Mouse (Mus musculus): Measurements from ENCODE around the gene Elmsan1. TPM values are rescaled to one million over a fixed set of nuclear protein-coding genes. Genes with fewer than 3 reads are reported as not detected.

The Elmsan1 gene
- polyA plus RNA-seq, 1 experiment from 2014 or later, result 13.4 TPM

- H3K9ac ChIP-seq (ENCODE audit: low read depth, low read length), result peak overlapping the region; percentile 76; the same call in 1 of the 2 replicates
Measured at GRCm38 (mm10) chr12:84178052-84178451, 40.6 kb downstream of the Elmsan1 start.

GRCm38 (mm10) chr12:84176886-84177765 is 41.6 kb downstream of the Elmsan1 start:
- H3K4me1 ChIP-seq (replicated peaks; ENCODE audit: control insufficient read depth, insufficient read depth, low read length), result peaks cover 83% of the 10 kb centered on the region
- peak overlapping the region; percentile 43 for H3K4me3 ChIP-seq (ENCODE audit: low read depth, low read length)
- H3K27me3 ChIP-seq (replicated peaks; ENCODE audit: control insufficient read depth, insufficient read depth, low read length), result no peaks in the 10 kb centered on the region
- no peaks in the 10 kb centered on the region for H3K9me3 ChIP-seq (ENCODE audit: control insufficient read depth, low read length)
- peaks cover 18% of the 10 kb centered on the region for H3K36me3 ChIP-seq (ENCODE audit: control insufficient read depth, insufficient read depth, low read length)
- 26% methylated on average over 6 of the region's 6 CpGs for WGBS
- peak overlapping the region; percentile 79 for H3K4me2 ChIP-seq
- DNase-seq (ENCODE audit: low spot score) (no peak), ATAC-seq (replicated peaks; ENCODE audit: low FRiP score) (no peak)
- peak overlapping the region; percentile 97 for H3K27ac ChIP-seq (ENCODE audit: low read depth, low read length)
- peak overlapping the region; percentile 76 for H3K9ac ChIP-seq (ENCODE audit: low read depth, low read length)

More at GRCm38 (mm10) chr12:84178052-84178451, 40.6 kb downstream of the Elmsan1 start:
- H3K9me3 ChIP-seq (ENCODE audit: control insufficient read depth, low read length), result no peaks in the 10 kb centered on the region
- H3K27ac ChIP-seq (ENCODE audit: low read depth, low read length), result peak overlapping the region; percentile 97; the same call in 1 of the 2 replicates
- peak overlapping the region; percentile 79; the same call in 1 of the 2 replicates for H3K4me2 ChIP-seq
- no peak overlapping the region for H3K4me3 ChIP-seq (ENCODE audit: low read depth, low read length)
- H3K36me3 ChIP-seq (ENCODE audit: control insufficient read depth, insufficient read depth, low read length), result peaks cover 11% of the 10 kb centered on the region
- DNase-seq (ENCODE audit: low spot score), result no peak
- peaks cover 87% of the 10 kb centered on the region for H3K4me1 ChIP-seq (replicated peaks; ENCODE audit: control insufficient read depth, insufficient read depth, low read length)
- no peak for ATAC-seq (replicated peaks; ENCODE audit: low FRiP score)
- H3K27me3 ChIP-seq (replicated peaks; ENCODE audit: control insufficient read depth, insufficient read depth, low read length), result no peaks in the 10 kb centered on the region
- 66% methylated on average over 1 of the region's 1 CpGs for WGBS

GRCm38 (mm10) chr12:84176126-84176769 is 42.4 kb downstream of the Elmsan1 start:
- WGBS, result 6% methylated on average over 13 of the region's 13 CpGs
- H3K27me3 ChIP-seq (replicated peaks; ENCODE audit: control insufficient read depth, insufficient read depth, low read length), result no peaks in the 10 kb centered on the region
- no peaks in the 10 kb centered on the region for H3K9me3 ChIP-seq (ENCODE audit: control insufficient read depth, low read length)
- peak overlapping the region; percentile 43 for H3K4me3 ChIP-seq (ENCODE audit: low read depth, low read length)
- peak overlapping the region; percentile 76 for H3K9ac ChIP-seq (ENCODE audit: low read depth, low read length)
- H3K27ac ChIP-seq (ENCODE audit: low read depth, low read length), result peak overlapping the region; percentile 97
- ATAC-seq (replicated peaks; ENCODE audit: low FRiP score) (peak; percentile 46), DNase-seq (ENCODE audit: low spot score) (no peak)
- peaks cover 24% of the 10 kb centered on the region for H3K36me3 ChIP-seq (ENCODE audit: control insufficient read depth, insufficient read depth, low read length)
- H3K4me1 ChIP-seq (replicated peaks; ENCODE audit: control insufficient read depth, insufficient read depth, low read length), result peaks cover 75% of the 10 kb centered on the region
- peak overlapping the region; percentile 79 for H3K4me2 ChIP-seq

- Histone ChIP-seq H3K36me3 (ENCODE audit: control insufficient read depth, insufficient read depth, low read length) (peaks cover 26% of the 10 kb centered on the region), H3K4me1 (replicated peaks; ENCODE audit: control insufficient read depth, insufficient read depth, low read length) (peaks cover 69% of the 10 kb centered on the region), H3K9ac (ENCODE audit: low read depth, low read length) (peak overlapping the region; percentile 76), H3K27ac (ENCODE audit: low read depth, low read length) (peak overlapping the region; percentile 97), H3K4me3 (ENCODE audit: low read depth, low read length) (peak overlapping the region; percentile 43), H3K27me3 (replicated peaks; ENCODE audit: control insufficient read depth, insufficient read depth, low read length) (no peaks in the 10 kb centered on the region), H3K9me3 (ENCODE audit: control insufficient read depth, low read length) (no peaks in the 10 kb centered on the region), H3K4me2 (peak overlapping the region; percentile 79)
- WGBS, result under 1% methylated on average over 19 of the region's 20 CpGs
- ATAC-seq (replicated peaks; ENCODE audit: low FRiP score) (peak; percentile 91), DNase-seq (ENCODE audit: low spot score) (peak; percentile 89)
Measured at GRCm38 (mm10) chr12:84175659-84176061, 43.0 kb downstream of the Elmsan1 start.

GRCm38 (mm10) chr12:84174871-84175270 is 43.8 kb downstream of the Elmsan1 start:
- peaks cover 61% of the 10 kb centered on the region for H3K4me1 ChIP-seq (replicated peaks; ENCODE audit: control insufficient read depth, insufficient read depth, low read length)
- H3K27me3 ChIP-seq (replicated peaks; ENCODE audit: control insufficient read depth, insufficient read depth, low read length), result no peaks in the 10 kb centered on the region
- no peak overlapping the region for H3K9ac ChIP-seq (ENCODE audit: low read depth, low read length)
- H3K4me3 ChIP-seq (ENCODE audit: low read depth, low read length), result no peak overlapping the region
- peaks cover 29% of the 10 kb centered on the region for H3K36me3 ChIP-seq (ENCODE audit: control insufficient read depth, insufficient read depth, low read length)
- H3K27ac ChIP-seq (ENCODE audit: low read depth, low read length), result peak overlapping the region; percentile 97
- H3K9me3 ChIP-seq (ENCODE audit: control insufficient read depth, low read length), result no peaks in the 10 kb centered on the region
- ATAC-seq (replicated peaks; ENCODE audit: low FRiP score) (no peak), DNase-seq (ENCODE audit: low spot score) (no peak)
- peak overlapping the region; percentile 79 for H3K4me2 ChIP-seq
- WGBS, result 50% methylated on average over 6 of the region's 6 CpGs

- no peak for DNase-seq (ENCODE audit: low spot score)
- H3K36me3 ChIP-seq (ENCODE audit: control insufficient read depth, insufficient read depth, low read length), result peaks cover 29% of the 10 kb centered on the region
- H3K4me2 ChIP-seq, result peak overlapping the region; percentile 79
- no peak overlapping the region for H3K9ac ChIP-seq (ENCODE audit: low read depth, low read length)
- H3K4me3 ChIP-seq (ENCODE audit: low read depth, low read length), result no peak overlapping the region
- H3K27me3 ChIP-seq (replicated peaks; ENCODE audit: control insufficient read depth, insufficient read depth, low read length), result no peaks in the 10 kb centered on the region
- peak overlapping the region; percentile 97 for H3K27ac ChIP-seq (ENCODE audit: low read depth, low read length)
- H3K9me3 ChIP-seq (ENCODE audit: control insufficient read depth, low read length), result no peaks in the 10 kb centered on the region
- 67% methylated on average over 9 of the region's 9 CpGs for WGBS
- peaks cover 57% of the 10 kb centered on the region for H3K4me1 ChIP-seq (replicated peaks; ENCODE audit: control insufficient read depth, insufficient read depth, low read length)
- no peak for ATAC-seq (replicated peaks; ENCODE audit: low FRiP score)
Measured at GRCm38 (mm10) chr12:84174190-84174811, 44.4 kb downstream of the Elmsan1 start.

- DNase-seq (ENCODE audit: low spot score) (no peak), ATAC-seq (replicated peaks; ENCODE audit: low FRiP score) (no peak)
- Histone ChIP-seq H3K9ac (ENCODE audit: low read depth, low read length) (no peak overlapping the region), H3K4me2 (no peak overlapping the region), H3K4me3 (ENCODE audit: low read depth, low read length) (no peak overlapping the region), H3K27me3 (replicated peaks; ENCODE audit: control insufficient read depth, insufficient read depth, low read length) (no peaks in the 10 kb centered on the region), H3K4me1 (replicated peaks; ENCODE audit: control insufficient read depth, insufficient read depth, low read length) (peaks cover 48% of the 10 kb centered on the region), H3K36me3 (ENCODE audit: control insufficient read depth, insufficient read depth, low read length) (peaks cover 29% of the 10 kb centered on the region), H3K27ac (ENCODE audit: low read depth, low read length) (peak overlapping the region; percentile 97; the same call in 1 of the 2 replicates), H3K9me3 (ENCODE audit: control insufficient read depth, low read length) (no peaks in the 10 kb centered on the region)
- WGBS, result 93% methylated on average over 13 of the region's 13 CpGs
Measured at GRCm38 (mm10) chr12:84173309-84173915, 45.3 kb downstream of the Elmsan1 start.

GRCm38 (mm10) chr12:84172862-84173261 is 45.8 kb downstream of the Elmsan1 start:
- H3K27ac ChIP-seq (ENCODE audit: low read depth, low read length), result no peak overlapping the region
- no peak overlapping the region for H3K9ac ChIP-seq (ENCODE audit: low read depth, low read length)
- WGBS, result 96% methylated on average over 17 of the region's 17 CpGs
- H3K4me3 ChIP-seq (ENCODE audit: low read depth, low read length), result no peak overlapping the region
- no peak overlapping the region for H3K4me2 ChIP-seq
- DNase-seq (ENCODE audit: low spot score) (no peak), ATAC-seq (replicated peaks; ENCODE audit: low FRiP score) (no peak)
- H3K36me3 ChIP-seq (ENCODE audit: control insufficient read depth, insufficient read depth, low read length), result peaks cover 29% of the 10 kb centered on the region
- H3K9me3 ChIP-seq (ENCODE audit: control insufficient read depth, low read length), result no peaks in the 10 kb centered on the region
- no peaks in the 10 kb centered on the region for H3K27me3 ChIP-seq (replicated peaks; ENCODE audit: control insufficient read depth, insufficient read depth, low read length)
- peaks cover 42% of the 10 kb centered on the region for H3K4me1 ChIP-seq (replicated peaks; ENCODE audit: control insufficient read depth, insufficient read depth, low read length)
